Mouse (Mus musculus): Measurements from ENCODE around the gene Cdkn1b. TPM values are rescaled to one million over a fixed set of nuclear protein-coding genes. Genes with fewer than 3 reads are reported as not detected.

Cdkn1b gene
- polyA plus RNA-seq, 1 experiment from 2014 or later = 15.9 TPM

DNA sequence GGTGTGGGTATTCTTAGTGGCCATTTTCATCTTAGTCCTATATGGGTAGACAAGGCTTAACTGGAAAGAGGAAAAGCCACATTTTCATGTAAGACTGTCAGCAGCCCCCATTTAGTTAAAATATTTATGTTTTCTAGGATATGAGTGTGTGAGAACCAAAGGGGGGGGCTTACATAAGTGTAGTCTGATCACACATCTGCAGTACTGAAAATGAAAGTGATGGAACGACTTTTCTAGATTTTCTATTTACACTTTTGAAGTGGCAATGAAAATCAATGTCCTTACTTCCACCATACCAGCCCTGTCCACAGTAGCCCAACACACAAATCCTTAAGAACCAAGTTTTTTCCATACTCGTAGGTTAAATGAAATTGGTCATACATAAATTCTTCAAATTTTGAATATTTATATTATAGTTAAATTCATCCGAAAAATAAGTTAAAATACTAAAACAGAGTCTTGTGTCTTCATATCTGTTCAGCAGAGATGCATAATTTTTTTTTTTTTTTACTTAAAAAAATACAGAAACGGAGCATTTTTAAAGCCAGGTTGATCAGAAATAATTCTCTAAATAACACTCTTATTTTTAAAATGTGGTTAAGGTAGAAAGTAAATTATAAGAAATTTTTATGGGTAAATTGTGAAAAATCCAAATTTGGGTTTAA lies 5.6 kb downstream of the Cdkn1b start:
- H3K4me2 ChIP-seq = no peak overlapping the region
- H3K4me1 ChIP-seq = peaks cover 55% of the 10 kb centered on the region
- no peaks in the 10 kb centered on the region for H3K9me3 ChIP-seq (replicated peaks)
- no peak overlapping the region for H3K4me3 ChIP-seq (replicated peaks)
- peaks cover 6% of the 10 kb centered on the region; the same call in 1 of the 2 replicates for H3K36me3 ChIP-seq
- no peak for ATAC-seq (replicated peaks; ENCODE audit: low FRiP score)
- H3K27ac ChIP-seq = no peak overlapping the region
- no peak overlapping the region for H3K9ac ChIP-seq
- 80% methylated on average over 4 of the region's 4 CpGs for WGBS
- no peaks in the 10 kb centered on the region for H3K27me3 ChIP-seq

DNA sequence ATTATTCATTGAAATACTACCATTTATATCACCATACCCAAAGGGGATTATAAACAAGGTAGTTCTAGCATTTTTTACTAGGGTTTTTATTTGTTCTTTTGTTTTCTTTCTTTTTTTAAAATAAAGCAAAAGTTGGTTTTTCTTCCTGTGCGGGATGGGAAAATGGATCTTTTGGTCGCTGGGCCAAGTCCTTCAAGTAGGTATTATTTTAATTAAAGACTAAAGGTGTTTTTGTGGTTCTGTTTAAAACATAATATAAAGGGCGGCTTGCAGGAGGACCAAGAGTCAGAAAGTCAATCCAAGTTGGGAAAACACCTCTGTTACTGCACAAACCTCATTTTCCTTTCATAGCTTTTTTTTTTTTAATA lies 6.1 kb downstream of the Cdkn1b start:
- H3K9me3 ChIP-seq (replicated peaks) = no peaks in the 10 kb centered on the region
- no peak for ATAC-seq (replicated peaks; ENCODE audit: low FRiP score)
- H3K27me3 ChIP-seq = no peaks in the 10 kb centered on the region
- peak overlapping the region; percentile 68 for H3K9ac ChIP-seq
- H3K36me3 ChIP-seq = peaks cover 6% of the 10 kb centered on the region; the same call in 1 of the 2 replicates
- peaks cover 60% of the 10 kb centered on the region for H3K4me1 ChIP-seq
- 37% methylated on average over 3 of the region's 3 CpGs for whole genome bisulfite sequencing
- peak overlapping the region; percentile 83 for H3K4me2 ChIP-seq
- peak overlapping the region; percentile 52 for H3K4me3 ChIP-seq (replicated peaks)
- peak overlapping the region; percentile 99 for H3K27ac ChIP-seq

DNA sequence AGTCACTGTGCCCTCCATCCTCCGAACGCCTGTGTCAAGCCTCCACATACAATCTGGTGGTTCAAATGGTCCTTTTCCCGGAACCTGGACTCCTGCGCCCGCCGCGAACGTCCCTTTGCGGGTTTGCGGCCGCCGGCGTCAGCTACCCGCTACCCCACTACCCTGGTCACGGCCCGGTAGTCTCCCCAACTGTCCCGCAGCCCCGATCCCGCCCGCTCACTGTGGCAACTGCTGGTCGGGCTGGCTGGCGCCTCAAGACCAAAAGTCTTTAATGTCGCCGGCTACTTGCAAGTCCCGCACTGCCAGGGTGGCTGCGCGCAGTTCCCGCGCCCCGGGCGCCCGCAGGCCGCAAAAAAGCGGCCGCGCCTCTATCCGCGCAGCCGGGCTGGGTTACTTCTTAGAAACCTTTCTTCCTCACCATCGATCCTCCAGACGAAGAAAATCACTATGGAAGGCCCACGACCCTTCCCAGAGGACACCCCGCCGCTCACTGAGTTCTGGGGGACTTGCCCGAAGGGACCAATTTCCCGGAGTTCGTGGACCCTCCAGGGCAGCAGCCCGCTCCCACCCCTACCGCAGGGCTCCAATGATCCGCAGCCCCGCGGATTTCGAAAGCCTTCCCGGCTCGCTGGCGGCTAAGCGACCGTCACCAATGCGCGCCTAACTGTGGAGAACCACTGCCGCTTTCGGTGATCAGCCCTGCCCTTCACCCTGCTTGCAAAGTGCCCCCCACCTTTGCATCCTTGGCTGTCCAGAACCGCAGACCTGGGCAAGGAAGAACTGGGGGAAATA lies 6.8 kb downstream of the Cdkn1b start:
- peak; percentile 40 for ATAC-seq (replicated peaks; ENCODE audit: low FRiP score)
- WGBS = under 1% methylated on average over 63 of the region's 63 CpGs
- peak overlapping the region; percentile 52 for H3K4me3 ChIP-seq (replicated peaks)

DNA sequence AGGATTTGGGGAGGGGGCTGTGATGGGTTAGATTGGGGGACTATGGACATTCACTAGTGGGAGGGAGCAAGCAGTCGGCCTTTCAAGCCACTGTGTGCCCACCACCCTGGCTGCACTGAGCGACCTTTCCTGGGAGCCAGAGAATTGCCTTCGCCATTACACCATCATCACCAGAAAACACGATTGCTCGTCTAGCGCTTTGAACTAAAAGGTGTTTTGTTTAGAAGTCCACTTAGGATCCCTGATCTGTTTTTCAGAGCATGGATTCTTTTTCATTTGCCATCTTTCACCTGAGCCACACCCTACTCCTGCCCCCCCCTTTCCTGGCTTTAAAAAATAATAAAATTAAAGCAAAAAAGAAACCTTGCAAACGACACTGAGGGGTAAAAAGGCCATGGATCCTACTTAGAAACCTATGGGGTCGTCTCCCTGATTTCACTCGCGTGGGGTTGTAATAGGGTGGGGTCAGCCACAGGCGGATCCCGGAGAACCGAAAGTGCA lies 7.4 kb downstream of the Cdkn1b start:
- peaks cover 6% of the 10 kb centered on the region; the same call in 1 of the 2 replicates for H3K36me3 ChIP-seq
- H3K27ac ChIP-seq = peak overlapping the region; percentile 99
- ATAC-seq (replicated peaks; ENCODE audit: low FRiP score) = peak; percentile 3
- H3K4me1 ChIP-seq = peaks cover 53% of the 10 kb centered on the region
- peak overlapping the region; percentile 52 for H3K4me3 ChIP-seq (replicated peaks)
- H3K9ac ChIP-seq = peak overlapping the region; percentile 68
- no peaks in the 10 kb centered on the region for H3K9me3 ChIP-seq (replicated peaks)
- WGBS = 2% methylated on average over 13 of the region's 13 CpGs
- no peaks in the 10 kb centered on the region for H3K27me3 ChIP-seq
- H3K4me2 ChIP-seq = peak overlapping the region; percentile 83

More for the DNA sequence above, 6.8 kb downstream of the Cdkn1b start:
- H3K4me2 ChIP-seq = peak overlapping the region; percentile 83
- H3K36me3 ChIP-seq = peaks cover 6% of the 10 kb centered on the region; the same call in 1 of the 2 replicates
- peak overlapping the region; percentile 99 for H3K27ac ChIP-seq
- no peaks in the 10 kb centered on the region for H3K9me3 ChIP-seq (replicated peaks)
- H3K4me1 ChIP-seq = peaks cover 56% of the 10 kb centered on the region
- H3K27me3 ChIP-seq = no peaks in the 10 kb centered on the region
- H3K9ac ChIP-seq = peak overlapping the region; percentile 68

DNA sequence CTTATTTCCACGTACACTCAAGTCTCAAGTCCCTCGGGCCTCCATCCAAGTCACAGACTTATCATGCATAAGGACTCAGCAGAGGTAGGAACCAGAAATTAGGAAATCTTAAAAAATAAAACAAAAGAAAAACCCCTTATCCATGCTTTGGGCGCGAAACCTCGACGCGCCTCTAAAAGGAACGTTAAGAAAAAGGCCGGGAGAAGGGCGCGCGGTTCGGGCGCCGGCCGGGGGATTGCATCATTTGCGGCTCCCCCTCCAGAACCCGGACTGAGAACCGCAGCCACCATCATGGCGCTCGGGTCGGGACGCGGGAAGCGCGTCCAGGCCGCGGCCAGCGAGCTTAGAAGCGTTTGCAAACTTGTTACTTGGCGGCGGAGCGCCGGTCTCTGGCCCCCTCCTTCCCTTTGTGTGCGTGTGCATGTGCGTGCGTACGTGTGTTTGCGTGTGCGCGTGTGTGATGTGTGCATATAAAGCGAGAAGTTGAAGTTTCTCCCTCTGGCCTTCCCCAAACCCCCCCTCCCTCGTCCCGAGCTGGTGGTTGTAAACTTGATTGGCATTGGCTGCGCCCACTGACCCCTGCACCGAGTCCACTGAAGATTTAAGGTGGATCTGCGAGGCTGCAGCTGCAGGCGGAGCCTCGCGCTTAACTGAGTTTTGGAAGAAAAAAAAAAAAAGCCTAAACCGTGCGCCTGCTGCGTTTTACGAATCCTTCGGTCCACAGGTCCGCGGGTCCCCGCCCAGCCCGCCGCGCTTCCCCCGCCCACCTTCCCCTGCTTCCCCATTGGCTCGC lies 8.1 kb downstream of the Cdkn1b start:
- H3K9me3 ChIP-seq (replicated peaks) = no peaks in the 10 kb centered on the region
- peak overlapping the region; percentile 83 for H3K4me2 ChIP-seq
- no peaks in the 10 kb centered on the region for H3K27me3 ChIP-seq
- H3K4me3 ChIP-seq (replicated peaks) = peak overlapping the region; percentile 52
- peak overlapping the region; percentile 99 for H3K27ac ChIP-seq
- peaks cover 54% of the 10 kb centered on the region for H3K4me1 ChIP-seq
- peak overlapping the region; percentile 68 for H3K9ac ChIP-seq
- peaks cover 6% of the 10 kb centered on the region; the same call in 1 of the 2 replicates for H3K36me3 ChIP-seq
- WGBS = under 1% methylated on average over 63 of the region's 63 CpGs
- ATAC-seq (replicated peaks; ENCODE audit: low FRiP score) = peak; percentile 95

DNA sequence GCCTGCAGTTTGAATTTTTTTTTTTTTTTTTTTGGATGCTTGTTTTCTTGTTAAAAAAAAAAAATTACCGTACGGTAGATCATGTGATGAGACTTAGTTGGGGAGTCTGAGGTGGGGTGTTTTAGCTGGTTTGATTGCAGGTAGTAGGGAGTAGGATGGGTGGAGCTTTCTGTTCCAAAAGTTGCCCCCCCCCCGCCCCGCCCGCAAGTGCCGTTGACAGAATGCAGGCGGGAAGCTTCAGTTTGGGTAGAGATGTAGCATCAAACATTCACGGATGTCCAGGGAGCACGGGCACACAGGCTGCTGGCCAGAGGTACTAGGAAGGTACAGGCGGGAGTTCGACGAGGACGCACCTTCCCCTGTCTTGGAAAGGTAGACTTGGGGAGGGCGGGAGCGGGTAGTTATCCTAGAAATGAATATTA lies 8.7 kb downstream of the Cdkn1b start:
- ATAC-seq (replicated peaks; ENCODE audit: low FRiP score) = peak; percentile 46
- no peaks in the 10 kb centered on the region for H3K36me3 ChIP-seq

DNA sequence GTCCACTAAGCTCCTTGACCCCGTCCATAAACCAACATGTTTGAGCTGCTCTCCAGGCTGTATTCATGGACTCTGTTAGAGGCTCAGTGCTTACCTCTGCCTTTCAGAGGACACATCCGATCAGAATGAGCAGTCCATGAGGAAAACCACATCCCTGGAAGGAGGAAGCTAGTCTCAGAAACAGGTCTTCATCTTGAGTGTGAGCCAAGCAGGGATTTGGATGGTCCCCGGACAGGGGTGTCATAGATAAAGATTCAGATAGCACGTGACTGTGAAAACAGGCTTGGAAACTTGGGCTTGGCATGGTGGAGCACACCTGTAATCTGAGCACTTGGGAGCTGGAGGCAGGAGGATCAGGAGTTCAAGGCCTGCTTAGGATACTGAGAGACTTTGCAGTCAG lies 9.7 kb downstream of the Cdkn1b start:
- H3K27ac ChIP-seq = peak overlapping the region; percentile 55
- ATAC-seq (replicated peaks; ENCODE audit: low FRiP score) = no peak
- peaks cover 50% of the 10 kb centered on the region for H3K4me1 ChIP-seq
- WGBS = 38% methylated on average over 4 of the region's 4 CpGs
- no peaks in the 10 kb centered on the region for H3K9me3 ChIP-seq (replicated peaks)
- no peaks in the 10 kb centered on the region for H3K27me3 ChIP-seq
- H3K4me2 ChIP-seq = peak overlapping the region; percentile 83
- no peaks in the 10 kb centered on the region for H3K36me3 ChIP-seq
- H3K4me3 ChIP-seq (replicated peaks) = peak overlapping the region; percentile 52
- peak overlapping the region; percentile 30; the same call in 1 of the 2 replicates for H3K9ac ChIP-seq

More for the DNA sequence above, 8.7 kb downstream of the Cdkn1b start:
- Histone ChIP-seq H3K4me2 (peak overlapping the region; percentile 83), H3K9ac (peak overlapping the region; percentile 53), H3K27me3 (no peaks in the 10 kb centered on the region), H3K9me3 (replicated peaks) (no peaks in the 10 kb centered on the region), H3K27ac (peak overlapping the region; percentile 99), H3K4me1 (peaks cover 48% of the 10 kb centered on the region), H3K4me3 (replicated peaks) (peak overlapping the region; percentile 52)
- under 1% methylated on average over 15 of the region's 15 CpGs for WGBS

DNA sequence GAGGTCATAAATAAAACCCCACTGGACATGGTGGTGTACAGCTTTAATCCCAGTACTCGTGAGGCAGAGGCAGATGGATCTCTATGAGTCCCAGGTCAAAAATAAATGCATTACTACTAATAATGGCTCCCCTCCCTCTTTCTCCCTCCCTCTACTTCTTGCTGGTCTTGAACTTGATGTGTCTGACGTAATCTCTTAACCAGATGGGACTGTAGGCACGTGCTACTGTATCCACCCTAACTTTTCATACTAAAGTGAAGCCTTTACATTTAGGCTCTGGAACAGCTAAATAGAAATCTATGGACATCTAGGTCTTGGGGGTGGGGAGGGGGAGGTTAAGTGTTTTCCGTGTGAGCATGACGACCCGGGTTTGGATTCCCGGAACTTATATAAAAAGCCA lies 10.2 kb downstream of the Cdkn1b start:
- H3K4me2 ChIP-seq = peak overlapping the region; percentile 83
- no peaks in the 10 kb centered on the region for H3K27me3 ChIP-seq
- H3K9ac ChIP-seq = peak overlapping the region; percentile 30; the same call in 1 of the 2 replicates
- WGBS = 77% methylated on average over 7 of the region's 7 CpGs
- no peaks in the 10 kb centered on the region for H3K9me3 ChIP-seq (replicated peaks)
- H3K4me1 ChIP-seq = peaks cover 48% of the 10 kb centered on the region
- peak overlapping the region; percentile 52 for H3K4me3 ChIP-seq (replicated peaks)
- no peak for ATAC-seq (replicated peaks; ENCODE audit: low FRiP score)
- no peaks in the 10 kb centered on the region for H3K36me3 ChIP-seq
- no peak overlapping the region for H3K27ac ChIP-seq

DNA sequence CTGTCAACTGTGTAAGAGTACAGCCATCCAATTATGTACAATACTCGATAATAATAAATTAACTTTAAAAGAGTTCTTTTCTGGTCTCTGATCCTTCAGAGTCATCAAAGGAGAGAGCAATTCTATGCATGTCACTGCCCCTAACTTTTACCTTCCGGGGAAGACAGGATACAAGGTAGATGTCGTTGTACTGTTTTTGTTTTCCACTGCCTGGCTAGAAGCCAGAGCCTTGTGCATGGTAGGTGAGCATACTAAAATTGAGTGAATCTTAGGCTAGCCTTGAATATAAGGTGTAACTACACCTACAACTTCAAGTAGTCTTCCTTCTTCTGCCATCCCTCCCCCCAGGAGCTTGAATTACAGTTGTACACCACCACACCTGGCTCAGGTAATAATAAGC lies 10.9 kb downstream of the Cdkn1b start:
- Histone ChIP-seq H3K4me1 (peaks cover 44% of the 10 kb centered on the region), H3K9ac (no peak overlapping the region), H3K36me3 (no peaks in the 10 kb centered on the region), H3K27me3 (no peaks in the 10 kb centered on the region), H3K27ac (no peak overlapping the region), H3K4me3 (replicated peaks) (peak overlapping the region; percentile 52; the same call in 1 of the 2 replicates), H3K9me3 (replicated peaks) (no peaks in the 10 kb centered on the region), H3K4me2 (peak overlapping the region; percentile 83)
- 65% methylated on average over 3 of the region's 3 CpGs for WGBS
- no peak for ATAC-seq (replicated peaks; ENCODE audit: low FRiP score)

DNA sequence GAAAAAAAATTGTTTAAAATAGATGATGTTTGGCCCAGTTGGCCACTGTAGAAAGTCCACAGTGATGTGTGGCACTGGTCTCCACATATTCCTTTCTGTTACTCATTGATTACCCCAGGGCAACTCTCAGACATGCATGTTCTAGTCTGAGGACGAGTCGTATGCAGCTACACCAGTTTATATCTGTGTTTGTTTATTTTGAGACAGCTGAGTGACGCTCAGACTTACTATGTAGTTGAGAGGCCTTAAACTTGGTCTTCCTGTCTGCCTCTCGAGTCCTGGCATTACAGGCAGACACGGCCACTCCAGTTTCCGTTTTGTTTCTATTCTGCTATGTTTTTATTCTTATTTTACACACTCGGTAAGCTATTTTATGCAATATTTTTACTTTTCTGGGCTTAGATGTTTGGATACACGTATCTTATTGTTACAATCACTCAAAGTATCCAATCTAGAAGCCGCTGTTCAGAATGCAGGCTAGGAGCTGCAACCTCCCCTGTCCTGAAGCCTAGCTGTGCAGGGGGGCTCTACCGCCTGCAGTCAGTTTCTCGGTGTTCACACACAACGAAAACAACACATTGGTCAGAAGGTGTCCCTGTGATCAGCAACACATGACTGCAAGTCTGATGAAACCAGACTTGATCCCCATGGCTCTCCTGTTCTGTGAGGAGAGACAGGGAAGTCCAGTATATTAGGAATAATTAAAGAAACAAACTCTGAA lies 12.4 kb downstream of the Cdkn1b start:
- 57% methylated on average over 12 of the region's 12 CpGs for WGBS
- Histone ChIP-seq H3K9ac (no peak overlapping the region), H3K36me3 (peaks cover 7% of the 10 kb centered on the region; the same call in 1 of the 2 replicates), H3K27ac (0 out of 2 replicates have a peak overlapping the region, but pooled peaks have one; percentile 13), H3K4me1 (peaks cover 31% of the 10 kb centered on the region), H3K9me3 (replicated peaks) (no peaks in the 10 kb centered on the region), H3K27me3 (no peaks in the 10 kb centered on the region), H3K4me3 (replicated peaks) (no peak overlapping the region), H3K4me2 (peak overlapping the region; percentile 29)
- no peak for ATAC-seq (replicated peaks; ENCODE audit: low FRiP score)

DNA sequence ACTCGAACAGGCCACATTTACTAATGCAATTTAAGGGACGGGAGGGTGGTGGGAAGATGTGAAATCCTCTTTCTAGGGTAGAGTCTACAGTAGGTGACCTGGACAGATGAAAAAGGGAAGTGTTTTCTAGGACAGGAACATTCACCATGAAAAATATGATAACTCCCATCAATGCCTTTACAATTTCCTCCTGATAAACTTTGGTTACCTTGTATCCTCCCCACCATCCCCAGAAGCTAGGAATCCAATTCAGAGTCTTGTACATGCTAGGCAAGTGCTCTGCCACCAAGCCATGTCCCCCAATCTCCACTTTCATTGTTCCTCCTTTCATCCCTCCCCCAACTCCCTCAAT lies 13.0 kb downstream of the Cdkn1b start:
- Histone ChIP-seq H3K4me3 (replicated peaks) (no peak overlapping the region), H3K27ac (no peak overlapping the region), H3K9ac (no peak overlapping the region), H3K27me3 (no peaks in the 10 kb centered on the region), H3K36me3 (peaks cover 7% of the 10 kb centered on the region; the same call in 1 of the 2 replicates), H3K9me3 (replicated peaks) (no peaks in the 10 kb centered on the region), H3K4me2 (no peak overlapping the region), H3K4me1 (peaks cover 27% of the 10 kb centered on the region)
- WGBS = 71% methylated on average over 2 of the region's 2 CpGs
- no peak for ATAC-seq (replicated peaks; ENCODE audit: low FRiP score)
